Mouse (Mus musculus) midbrain, embryonic 13.5 days (tissue): ENCODE data around the gene Gm4498. TPM values are rescaled to one million over a fixed set of nuclear protein-coding genes. Genes with fewer than 3 reads are reported as not detected.
"Not testable (repeated sequence)": the region's sequence is repeated elsewhere in the genome, so short reads cannot be mapped to it uniquely, and the experiment has no call there.

Experiments used
- ATAC-seq: fragments of 200-750 bp; cut with Nextera tagmentation; 2 replicates; pipeline ENCODE4 v1.8.0; 2017; ENCODE audit warnings: mild to moderate bottlenecking, moderate TSS enrichment, moderate library complexity
- H3K27ac ChIP-seq: fragments of 300-500 bp; sonication (generic); 2 replicates; pipeline ENCODE4 v1.5.1; 2015; ENCODE audit warnings: inconsistent platforms, mild to moderate bottlenecking, moderate library complexity
- H3K27me3 ChIP-seq: fragments of 300-500 bp; sonication (generic); 2 replicates; pipeline ENCODE4 v1.6.1; 2015; ENCODE audit warnings: mild to moderate bottlenecking, inconsistent platforms
- H3K36me3 ChIP-seq: fragments of 300-500 bp; sonication (generic); 2 replicates; pipeline ENCODE4 v1.6.1; 2015; ENCODE audit warnings: mild to moderate bottlenecking, inconsistent platforms
- H3K4me1 ChIP-seq: fragments of 300-500 bp; sonication (generic); replicated peaks from 2 replicates; pipeline ENCODE4 v1.6.1; 2015; ENCODE audit warnings: inconsistent platforms
- H3K4me2 ChIP-seq: fragments of 300-500 bp; sonication (generic); replicated peaks from 2 replicates; pipeline ENCODE4 v1.6.1; 2015; ENCODE audit warnings: moderate library complexity, mild to moderate bottlenecking, inconsistent platforms
- H3K4me3 ChIP-seq: fragments of 300-500 bp; sonication (generic); replicated peaks from 2 replicates; pipeline ENCODE4 v1.5.1; 2015; ENCODE audit warnings: mild to moderate bottlenecking, inconsistent platforms
- H3K9ac ChIP-seq: fragments of 300-500 bp; sonication (generic); replicated peaks from 2 replicates; pipeline ENCODE4 v1.6.1; 2015; ENCODE audit warnings: mild to moderate bottlenecking, inconsistent platforms
- H3K9me3 ChIP-seq: fragments of 300-500 bp; sonication (generic); 2 replicates; pipeline ENCODE4 v1.6.1; 2016; ENCODE audit warnings: mild to moderate bottlenecking, inconsistent platforms
- WGBS: fragments of 180-500 bp; shearing (Covaris S2); methylation state at CpG from one replicate; pipeline ENCODE4 v1.1.7; 2015; 5-methylcytosine and 5-hydroxymethylcytosine counted together
- polyA plus RNA-seq: library from polyadenylated mRNA; unstranded; fragments of >200 nt; fragmentation: Nextera tagmentation; extraction: Ambion mirVana; gene quantifications from 2 replicates; pipeline ENCODE4 v1.2.1, GENCODE M21; 2015

The Gm4498 gene
- not detected in 2 replicates for polyA plus RNA-seq

GRCm38 (mm10) chr7:20233728-20234127, at the start of gene Gm4498:
Gm4498 (minus strand) TSS chr7:20233828.
- H3K4me2 ChIP-seq, H3K9me3 ChIP-seq, H3K4me3 ChIP-seq, H3K9ac ChIP-seq, ATAC-seq, H3K27me3 ChIP-seq, H3K36me3 ChIP-seq, H3K4me1 ChIP-seq, H3K27ac ChIP-seq: not testable (repeated sequence)
- no CpG with 5 or more reads among the region's 2 CpGs for WGBS

GRCm38 (mm10) chr7:20262734-20263133, 29.1 kb upstream of the Gm4498 start, which contains the start of gene Gm5890:
Gm5890 (minus strand) TSS chr7:20262834.
- WGBS, result no CpG with 5 or more reads among the region's 3 CpGs
- not testable (repeated sequence) for H3K27ac ChIP-seq, H3K27me3 ChIP-seq, H3K4me1 ChIP-seq, H3K36me3 ChIP-seq, H3K4me3 ChIP-seq, H3K4me2 ChIP-seq, H3K9ac ChIP-seq, ATAC-seq, H3K9me3 ChIP-seq

- H3K9ac ChIP-seq, H3K4me3 ChIP-seq, H3K9me3 ChIP-seq, H3K27ac ChIP-seq, H3K4me2 ChIP-seq, H3K27me3 ChIP-seq, ATAC-seq, H3K36me3 ChIP-seq, H3K4me1 ChIP-seq: not testable (repeated sequence)
- WGBS, result no CpG with 5 or more reads among the region's 2 CpGs
Observed at GRCm38 (mm10) chr7:20205507-20205906, 28.1 kb downstream of the Gm4498 start, which contains the start of gene Gm6164. Gm6164 (minus strand) TSS chr7:20205607.

GRCm38 (mm10) chr7:20193410-20193809, 40.2 kb downstream of the Gm4498 start, which contains the start of gene Vmn1r95:
Vmn1r95 (plus strand) TSS chr7:20193710.
- H3K27me3 ChIP-seq, H3K4me3 ChIP-seq, H3K27ac ChIP-seq, H3K9ac ChIP-seq, ATAC-seq, H3K36me3 ChIP-seq, H3K4me2 ChIP-seq, H3K9me3 ChIP-seq, H3K4me1 ChIP-seq: not testable (repeated sequence)
- WGBS, result no CpG with 5 or more reads among the region's 3 CpGs

Other genes with a start within 250 kb of the Gm4498 start
- not detected in 2 replicates for gene Nlrp9b, start 242.4 kb downstream of the Gm4498 start, polyA plus RNA-seq
- gene Vmn1r91, start 134.1 kb downstream of the Gm4498 start, polyA plus RNA-seq, result not detected in 2 replicates
- gene Gm16442, start 111.2 kb downstream of the Gm4498 start, polyA plus RNA-seq, result not detected in 2 replicates
- not detected in 2 replicates for gene Vmn1r93, start 94.7 kb downstream of the Gm4498 start, polyA plus RNA-seq
- gene Vmn1r94, start 65.5 kb downstream of the Gm4498 start, polyA plus RNA-seq, result not detected in 2 replicates
- not detected in 2 replicates for gene Vmn1r95, start 40.1 kb downstream of the Gm4498 start, polyA plus RNA-seq
- gene Gm6164, start 28.2 kb downstream of the Gm4498 start, polyA plus RNA-seq, result not detected in 2 replicates
- not detected in 2 replicates for gene Gm5890, start 29.0 kb upstream of the Gm4498 start, polyA plus RNA-seq
- gene Gm4133, start 100.2 kb upstream of the Gm4498 start, polyA plus RNA-seq, result not detected in 2 replicates
- gene Gm5728, start 141.6 kb upstream of the Gm4498 start, polyA plus RNA-seq, result not detected in 2 replicates
- gene Vmn1r100, start 184.1 kb upstream of the Gm4498 start, polyA plus RNA-seq, result not detected in 2 replicates
- gene Vmn1r101, start 208.8 kb upstream of the Gm4498 start, polyA plus RNA-seq, result not detected in 2 replicates
- gene Gm10670, start 241.1 kb upstream of the Gm4498 start, polyA plus RNA-seq, result not detected in 2 replicates